Mouse (Mus musculus) intestine, embryonic 14.5 days (tissue): ENCODE measurements at regions not wholly inside any gene's neighbourhood (a gene's known extent, or its start where the extent isn't known, plus 50 kb on each side); places are given as distances from the start of the nearest gene placed in this dataset.

Source experiments
- ATAC-seq: fragments of 200-750 bp; cut with Nextera tagmentation; replicated peaks from 2 replicates; pipeline ENCODE4 v1.8.0; 2017; ENCODE audit warnings: low read depth, moderate number of reproducible peaks, moderate TSS enrichment, moderate library complexity; ENCODE audit not compliant: low FRiP score, low TSS enrichment
- DNase-seq: peaks from one replicate; pipeline ENCODE4 v3.0.0-alpha.2; 2018; ENCODE audit warnings: low spot score
- H3K27ac ChIP-seq: fragments of 300-500 bp; sonication (generic); 2 replicates; pipeline ENCODE4 v1.5.1; 2014; ENCODE audit warnings: low read depth, mild to moderate bottlenecking, control low read depth
- H3K27me3 ChIP-seq: fragments of 300-500 bp; sonication (generic); replicated peaks from 2 replicates; pipeline ENCODE4 v1.6.1; 2014; ENCODE audit warnings: low read length, control low read depth; ENCODE audit not compliant: control insufficient read depth, insufficient read depth
- H3K36me3 ChIP-seq: fragments of 300-500 bp; sonication (generic); 2 replicates; pipeline ENCODE4 v1.6.1; 2014; ENCODE audit warnings: low read length, control low read depth; ENCODE audit not compliant: control insufficient read depth, insufficient read depth
- H3K4me1 ChIP-seq: fragments of 300-500 bp; sonication (generic); replicated peaks from 2 replicates; pipeline ENCODE4 v1.6.1; 2014; ENCODE audit warnings: low read length, control low read depth, mixed read lengths; ENCODE audit not compliant: control insufficient read depth, insufficient read depth
- H3K4me2 ChIP-seq: fragments of 300-500 bp; sonication (generic); 2 replicates; pipeline ENCODE4 v1.6.1; 2014; ENCODE audit warnings: low read length
- H3K4me3 ChIP-seq: fragments of 300-500 bp; sonication (generic); 2 replicates; pipeline ENCODE4 v1.5.1; 2014; ENCODE audit warnings: low read depth, low read length, control low read depth, mixed read lengths
- H3K9ac ChIP-seq: fragments of 300-500 bp; sonication (generic); 2 replicates; pipeline ENCODE4 v1.6.1; 2014; ENCODE audit warnings: mild to moderate bottlenecking, low read length
- H3K9me3 ChIP-seq: fragments of 300-500 bp; sonication (generic); 2 replicates; pipeline ENCODE4 v1.6.1; 2016; ENCODE audit warnings: low read length, control low read depth; ENCODE audit not compliant: control insufficient read depth
- WGBS: fragments of 180-500 bp; shearing (Covaris S2); extraction: QIAGEN DNeasy Blood & Tissue Kit; methylation state at CpG from one replicate; pipeline ENCODE4 v1.1.7; 2014; 5-methylcytosine and 5-hydroxymethylcytosine counted together

DNA sequence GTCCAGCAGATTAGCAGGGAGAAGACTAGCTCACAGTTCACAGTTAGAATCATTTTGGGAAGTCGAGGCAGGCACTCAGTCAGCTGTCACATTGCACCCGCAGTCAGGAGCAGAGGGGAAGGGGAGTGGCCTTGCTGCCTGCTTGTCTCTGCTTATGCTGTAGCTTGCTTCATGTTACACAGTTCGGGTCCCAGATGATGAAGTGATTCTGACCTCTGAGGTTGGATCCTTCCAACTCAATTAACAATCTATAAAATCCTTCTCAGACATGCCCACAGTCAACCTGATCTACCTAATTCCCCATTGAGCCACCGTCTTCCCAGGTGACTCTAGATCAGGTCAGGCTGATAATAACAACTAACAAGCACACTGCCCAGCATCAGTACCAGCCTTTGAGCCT, 102.3 kb downstream of the Duxbl3 start:
- Histone ChIP-seq H3K4me3 (no peak overlapping the region), H3K9ac (no peak overlapping the region), H3K9me3 (no peaks in the 10 kb centered on the region), H3K4me2 (no peak overlapping the region), H3K4me1 (peaks cover 9% of the 10 kb centered on the region; the same call in 1 of the 2 replicates), H3K27me3 (no peaks in the 10 kb centered on the region), H3K36me3 (no peaks in the 10 kb centered on the region), H3K27ac (no peak overlapping the region)
- ATAC-seq: no peak
- 76% methylated on average over 4 of the region's 4 CpGs for WGBS
- DNase-seq: no peak

DNA sequence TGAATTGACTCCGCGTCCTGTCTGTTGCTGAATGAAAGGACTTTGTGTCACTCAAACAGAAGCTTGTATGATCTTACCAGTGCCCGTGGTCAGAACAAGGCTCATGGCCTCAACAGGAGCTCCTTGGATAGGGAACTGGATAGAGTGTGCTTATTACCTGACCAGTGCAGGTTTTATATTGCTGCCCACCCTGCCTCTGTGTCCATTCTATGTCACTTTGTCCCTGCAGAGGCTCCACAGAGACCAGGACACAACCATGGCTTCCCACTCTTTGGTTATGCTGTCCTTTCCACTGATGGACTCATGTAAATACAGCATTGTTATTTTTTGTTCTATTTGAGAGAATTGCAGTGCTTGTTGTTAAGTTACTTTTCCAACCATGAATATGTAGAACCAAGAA, 103.4 kb downstream of the Duxbl3 start:
- no peak overlapping the region for H3K4me2 ChIP-seq
- H3K27me3 ChIP-seq: no peaks in the 10 kb centered on the region
- 87% methylated on average over 3 of the region's 3 CpGs for WGBS
- no peaks in the 10 kb centered on the region for H3K36me3 ChIP-seq
- peaks cover 9% of the 10 kb centered on the region; the same call in 1 of the 2 replicates for H3K4me1 ChIP-seq
- H3K9me3 ChIP-seq: no peaks in the 10 kb centered on the region
- no peak overlapping the region for H3K9ac ChIP-seq
- DNase-seq: no peak
- H3K27ac ChIP-seq: no peak overlapping the region
- no peak for ATAC-seq
- H3K4me3 ChIP-seq: no peak overlapping the region
